Mouse (Mus musculus): ENCODE data around the gene Npepl1. TPM values are rescaled to one million over a fixed set of nuclear protein-coding genes. Genes with fewer than 3 reads are reported as not detected.

The Npepl1 gene
- polyA plus RNA-seq, 1 experiment, result 90.9 TPM

DNA sequence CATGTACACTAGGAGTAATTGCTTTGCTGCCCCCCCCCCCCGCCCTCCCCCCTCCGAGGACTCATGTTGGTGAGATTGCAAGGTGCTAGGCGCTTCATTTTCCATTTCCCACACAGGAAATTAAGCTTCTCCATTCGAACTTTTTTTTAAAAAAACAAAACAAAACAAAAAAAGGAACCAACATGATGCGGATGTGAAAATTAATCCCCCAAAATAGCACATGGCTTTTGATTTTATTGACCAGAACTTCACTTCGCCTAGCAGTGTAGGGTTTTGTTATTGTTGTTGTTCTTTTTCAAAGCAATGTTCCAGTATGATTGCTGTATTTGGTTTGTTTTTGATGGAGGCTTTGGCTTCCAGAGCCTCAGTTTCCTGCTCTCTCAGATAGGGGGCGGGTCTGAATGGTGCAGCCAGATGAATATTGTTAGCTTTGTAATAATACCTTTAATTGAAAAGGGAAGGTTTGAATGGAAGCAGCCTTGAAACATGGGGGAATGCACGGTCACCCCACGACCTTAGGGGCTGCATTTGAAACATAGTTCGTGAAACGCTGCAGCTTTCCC lies 32.3 kb upstream of the Npepl1 start:
- Histone ChIP-seq H3K4me1 (ENCODE audit: control insufficient read depth, insufficient read depth, insufficient read length, low read length) (peaks cover 8% of the 10 kb centered on the region), H3K27ac (ENCODE audit: insufficient read depth, low read depth, low read length) (no peak overlapping the region; the same call in 1 of the 2 replicates), H3K36me3 (ENCODE audit: control insufficient read depth, insufficient read depth, low read length) (no peaks in the 10 kb centered on the region), H3K4me3 (ENCODE audit: low read depth, low read length) (peak overlapping the region; percentile 84; the same call in 1 of the 2 replicates), H3K27me3 (ENCODE audit: control insufficient read depth, insufficient read depth, low read length) (no peaks in the 10 kb centered on the region)
- no peak for TF ChIP-seq POLR2A (IDR thresholded peaks at IDR 0.05; ENCODE audit: low read depth, low read length)
- no peak for TF ChIP-seq CTCF (IDR thresholded peaks at IDR 0.05; ENCODE audit: extremely low read depth, insufficient read length, insufficient replicate concordance, low read depth, low read length)
- WGBS, result 12% methylated on average over 11 of the region's 11 CpGs

- Histone ChIP-seq H3K36me3 (ENCODE audit: control insufficient read depth, insufficient read depth, low read length) (no peaks in the 10 kb centered on the region), H3K4me3 (ENCODE audit: low read depth, low read length) (no peak overlapping the region), H3K4me1 (ENCODE audit: control insufficient read depth, insufficient read depth, insufficient read length, low read length) (peaks cover 2% of the 10 kb centered on the region), H3K27me3 (ENCODE audit: control insufficient read depth, insufficient read depth, low read length) (no peaks in the 10 kb centered on the region), H3K27ac (ENCODE audit: insufficient read depth, low read depth, low read length) (no peak overlapping the region)
- 69% methylated on average over 5 of the region's 5 CpGs for WGBS
- TF ChIP-seq CTCF (IDR thresholded peaks at IDR 0.05; ENCODE audit: extremely low read depth, insufficient read length, insufficient replicate concordance, low read depth, low read length), result no peak
- TF ChIP-seq POLR2A (IDR thresholded peaks at IDR 0.05; ENCODE audit: low read depth, low read length), result no peak
Observed at GRCm38 (mm10) chr2:174081833-174082232, 28.3 kb upstream of the Npepl1 start.

- Histone ChIP-seq H3K27me3 (ENCODE audit: control insufficient read depth, insufficient read depth, low read length) (no peaks in the 10 kb centered on the region), H3K27ac (ENCODE audit: insufficient read depth, low read depth, low read length) (no peak overlapping the region), H3K4me3 (ENCODE audit: low read depth, low read length) (no peak overlapping the region), H3K36me3 (ENCODE audit: control insufficient read depth, insufficient read depth, low read length) (no peaks in the 10 kb centered on the region), H3K4me1 (ENCODE audit: control insufficient read depth, insufficient read depth, insufficient read length, low read length) (no peaks in the 10 kb centered on the region)
- WGBS, result 79% methylated on average over 3 of the region's 3 CpGs
- TF ChIP-seq POLR2A (IDR thresholded peaks at IDR 0.05; ENCODE audit: low read depth, low read length), result no peak
- TF ChIP-seq CTCF (IDR thresholded peaks at IDR 0.05; ENCODE audit: extremely low read depth, insufficient read length, insufficient replicate concordance, low read depth, low read length), result no peak
Observed at GRCm38 (mm10) chr2:174082380-174082918, 27.7 kb upstream of the Npepl1 start.

GRCm38 (mm10) chr2:174095086-174095485 lies 15.1 kb upstream of the Npepl1 start:
- Histone ChIP-seq H3K36me3 (ENCODE audit: control insufficient read depth, insufficient read depth, low read length) (peaks cover 44% of the 10 kb centered on the region), H3K4me1 (ENCODE audit: control insufficient read depth, insufficient read depth, insufficient read length, low read length) (no peaks in the 10 kb centered on the region), H3K4me3 (ENCODE audit: low read depth, low read length) (no peak overlapping the region), H3K27ac (ENCODE audit: insufficient read depth, low read depth, low read length) (no peak overlapping the region), H3K27me3 (ENCODE audit: control insufficient read depth, insufficient read depth, low read length) (no peaks in the 10 kb centered on the region)
- TF ChIP-seq POLR2A (IDR thresholded peaks at IDR 0.05; ENCODE audit: low read depth, low read length) (no peak), CTCF (IDR thresholded peaks at IDR 0.05; ENCODE audit: extremely low read depth, insufficient read length, insufficient replicate concordance, low read depth, low read length) (no peak)
- 94% methylated on average over 3 of the region's 3 CpGs for whole genome bisulfite sequencing

GRCm38 (mm10) chr2:174102399-174102798 lies 7.8 kb upstream of the Npepl1 start:
- WGBS, result 75% methylated on average over 7 of the region's 7 CpGs
- Histone ChIP-seq H3K4me3 (ENCODE audit: low read depth, low read length) (no peak overlapping the region), H3K36me3 (ENCODE audit: control insufficient read depth, insufficient read depth, low read length) (peaks cover 12% of the 10 kb centered on the region), H3K27ac (ENCODE audit: insufficient read depth, low read depth, low read length) (no peak overlapping the region), H3K4me1 (ENCODE audit: control insufficient read depth, insufficient read depth, insufficient read length, low read length) (peaks cover 10% of the 10 kb centered on the region; the same call in 1 of the 2 replicates), H3K27me3 (ENCODE audit: control insufficient read depth, insufficient read depth, low read length) (no peaks in the 10 kb centered on the region)
- TF ChIP-seq POLR2A (IDR thresholded peaks at IDR 0.05; ENCODE audit: low read depth, low read length) (no peak), CTCF (IDR thresholded peaks at IDR 0.05; ENCODE audit: extremely low read depth, insufficient read length, insufficient replicate concordance, low read depth, low read length) (no peak)

DNA sequence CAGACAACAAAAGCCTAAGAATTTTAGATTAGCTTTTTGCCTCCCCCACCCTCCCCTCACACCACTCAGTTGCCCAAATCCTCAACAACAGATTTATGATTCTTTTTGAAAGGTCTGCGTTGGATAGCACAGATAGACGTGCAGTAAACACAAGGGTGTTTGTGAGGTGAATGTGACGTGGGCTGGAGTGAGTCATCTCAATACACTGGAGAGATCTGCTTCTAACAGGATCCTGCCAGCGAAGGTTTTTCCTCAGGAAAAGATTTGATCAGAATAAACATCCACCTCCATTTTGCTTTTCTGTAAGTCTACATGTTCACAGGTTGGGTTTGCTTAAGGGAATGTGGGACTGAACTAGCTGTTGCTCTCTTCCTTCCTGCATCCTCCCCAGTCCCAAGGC lies 6.6 kb upstream of the Npepl1 start:
- WGBS, result 85% methylated on average over 4 of the region's 4 CpGs
- Histone ChIP-seq H3K4me3 (ENCODE audit: low read depth, low read length) (no peak overlapping the region), H3K27ac (ENCODE audit: insufficient read depth, low read depth, low read length) (no peak overlapping the region), H3K36me3 (ENCODE audit: control insufficient read depth, insufficient read depth, low read length) (peaks cover 9% of the 10 kb centered on the region), H3K4me1 (ENCODE audit: control insufficient read depth, insufficient read depth, insufficient read length, low read length) (peaks cover 10% of the 10 kb centered on the region; the same call in 1 of the 2 replicates), H3K27me3 (ENCODE audit: control insufficient read depth, insufficient read depth, low read length) (no peaks in the 10 kb centered on the region)
- TF ChIP-seq POLR2A (IDR thresholded peaks at IDR 0.05; ENCODE audit: low read depth, low read length) (no peak), CTCF (IDR thresholded peaks at IDR 0.05; ENCODE audit: extremely low read depth, insufficient read length, insufficient replicate concordance, low read depth, low read length) (no peak)

GRCm38 (mm10) chr2:174107375-174107774 lies 2.8 kb upstream of the Npepl1 start:
- Histone ChIP-seq H3K4me1 (ENCODE audit: control insufficient read depth, insufficient read depth, insufficient read length, low read length) (peaks cover 21% of the 10 kb centered on the region), H3K27me3 (ENCODE audit: control insufficient read depth, insufficient read depth, low read length) (no peaks in the 10 kb centered on the region), H3K36me3 (ENCODE audit: control insufficient read depth, insufficient read depth, low read length) (no peaks in the 10 kb centered on the region), H3K27ac (ENCODE audit: insufficient read depth, low read depth, low read length) (peak overlapping the region; percentile 83), H3K4me3 (ENCODE audit: low read depth, low read length) (no peak overlapping the region)
- 27% methylated on average over 3 of the region's 3 CpGs for WGBS
- TF ChIP-seq POLR2A (IDR thresholded peaks at IDR 0.05; ENCODE audit: low read depth, low read length) (no peak), CTCF (IDR thresholded peaks at IDR 0.05; ENCODE audit: extremely low read depth, insufficient read length, insufficient replicate concordance, low read depth, low read length) (no peak)
